Mouse (Mus musculus) stomach, postnatal 0 days (tissue): ENCODE data around the gene Raet1d. TPM values are rescaled to one million over a fixed set of nuclear protein-coding genes. Genes with fewer than 3 reads are reported as not detected.
A peak's percentile ranks its signal among the peaks of the same experiment; 100 is the strongest.
"Not testable (repeated sequence)": the region's sequence is repeated elsewhere in the genome, so short reads cannot be mapped to it uniquely, and the experiment has no call there.

Experiments used
- ATAC-seq: fragments of 200-750 bp; cut with Nextera tagmentation; 2 replicates; pipeline ENCODE4 v1.8.0; 2017; ENCODE audit not compliant: low FRiP score, low TSS enrichment
- DNase-seq: peaks from one replicate; pipeline ENCODE4 v3.0.0-alpha.2; 2016; ENCODE audit warnings: low spot score
- H3K27ac ChIP-seq: fragments of 300-500 bp; sonication (generic); replicated peaks from 2 replicates; pipeline ENCODE4 v1.5.1; 2014; ENCODE audit warnings: mild to moderate bottlenecking, control low read depth
- H3K27me3 ChIP-seq: fragments of 300-500 bp; sonication (generic); 2 replicates; pipeline ENCODE4 v1.6.1; 2014; ENCODE audit warnings: low read length; ENCODE audit not compliant: control insufficient read depth, insufficient read depth
- H3K36me3 ChIP-seq: fragments of 300-500 bp; sonication (generic); 2 replicates; pipeline ENCODE4 v1.6.1; 2014; ENCODE audit warnings: low read length, mixed read lengths; ENCODE audit not compliant: control insufficient read depth, insufficient read depth
- H3K4me1 ChIP-seq: fragments of 300-500 bp; sonication (generic); replicated peaks from 2 replicates; pipeline ENCODE4 v1.6.1; 2014; ENCODE audit warnings: antibody characterized with exemption; ENCODE audit not compliant: control insufficient read depth, insufficient read depth
- H3K4me2 ChIP-seq: fragments of 300-500 bp; sonication (generic); replicated peaks from 2 replicates; pipeline ENCODE4 v1.6.1; 2014; ENCODE audit warnings: low read depth, mild to moderate bottlenecking, control low read depth, moderate library complexity
- H3K4me3 ChIP-seq: fragments of 300-500 bp; sonication (generic); 2 replicates; pipeline ENCODE4 v1.5.1; 2014; ENCODE audit warnings: low read depth, low read length, control low read depth
- H3K9ac ChIP-seq: fragments of 300-500 bp; sonication (generic); 2 replicates; pipeline ENCODE4 v1.6.1; 2014; ENCODE audit warnings: mild to moderate bottlenecking, low read length, control low read depth, mixed read lengths
- H3K9me3 ChIP-seq: fragments of 300-500 bp; sonication (generic); 2 replicates; pipeline ENCODE4 v1.6.1; 2016; ENCODE audit warnings: low read length; ENCODE audit not compliant: control insufficient read depth
- CTCF ChIP-seq: IDR thresholded peaks from 2 replicates; pipeline ENCODE4 v1.5.1; 2016; ENCODE audit warnings: antibody characterized with exemption, low read depth, mild to moderate bottlenecking, moderate library complexity
- EP300 ChIP-seq: optimal IDR thresholded peaks from 2 replicates; pipeline ENCODE3; 2016; ENCODE audit warnings: antibody characterized with exemption
- WGBS: fragments of 180-500 bp; shearing (Covaris S2); extraction: QIAGEN DNeasy Blood & Tissue Kit; methylation state at CpG from one replicate; pipeline ENCODE4 v1.1.7; 2014; 5-methylcytosine and 5-hydroxymethylcytosine counted together
- polyA plus RNA-seq: library from polyadenylated mRNA; unstranded; fragments of >200 nt; fragmentation: Nextera tagmentation; extraction: Ambion mirVana; gene quantifications from 2 replicates; pipeline ENCODE4 v1.2.1, GENCODE M21; 2015

The Raet1d gene
- polyA plus RNA-seq: 0.97 and 1.5 TPM in 2 replicates

DNA sequence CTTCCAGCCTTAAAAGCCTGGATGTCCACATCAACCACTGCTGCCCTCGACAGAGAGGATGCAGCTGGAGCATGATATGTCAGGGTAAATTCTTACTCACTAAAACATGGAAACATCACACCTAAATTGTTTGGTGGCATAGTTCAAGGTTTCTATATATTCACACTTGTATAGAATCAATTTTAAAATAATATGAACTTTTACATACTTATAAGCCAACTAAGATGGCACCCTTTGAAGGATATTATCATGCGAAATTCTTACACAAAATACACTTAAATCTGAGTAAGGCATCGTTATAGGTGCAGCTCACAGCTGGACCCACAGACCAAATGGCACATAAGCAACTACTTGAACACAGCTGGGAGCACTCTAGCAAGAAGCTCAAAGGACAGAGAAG, at the start of gene Raet1d:
Raet1d (plus strand) TSS at position 301 of the 400 bp plus-strand sequence.
- 0 out of 2 replicates have a peak within 1 kb of the TSS, but pooled peaks have one; percentile 36 for H3K4me2 ChIP-seq
- not testable (repeated sequence) for H3K9me3 ChIP-seq, H3K36me3 ChIP-seq, DNase-seq, H3K4me3 ChIP-seq, H3K27ac ChIP-seq, ATAC-seq, H3K27me3 ChIP-seq, H3K9ac ChIP-seq, H3K4me1 ChIP-seq
- 65% methylated on average over 3 of the region's 3 CpGs for WGBS

DNA sequence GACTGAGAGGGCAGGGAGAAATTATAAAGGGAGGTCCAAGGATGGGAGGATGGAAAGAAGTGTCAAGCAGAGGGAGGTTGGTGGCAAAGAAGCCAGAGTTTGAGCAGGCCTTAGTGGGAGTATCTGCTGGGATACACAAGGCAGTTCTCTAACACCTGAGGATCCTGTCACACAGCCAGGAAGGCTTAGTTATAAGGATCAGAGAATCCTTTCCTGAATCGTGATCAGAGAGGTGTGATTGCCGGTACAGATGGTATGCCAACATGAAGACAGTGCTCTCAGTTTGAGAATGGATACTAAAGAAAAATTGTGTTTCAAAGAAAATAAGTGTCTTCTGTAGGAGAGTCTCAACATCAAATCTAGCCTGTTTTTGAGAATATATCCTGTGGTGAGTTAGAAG, 37.5 kb upstream of the Raet1d start:
- H3K9ac ChIP-seq: no peak overlapping the region
- TF ChIP-seq EP300 (no peak), CTCF (no peak)
- no peaks in the 10 kb centered on the region for H3K4me1 ChIP-seq
- ATAC-seq: no peak
- H3K36me3 ChIP-seq: no peaks in the 10 kb centered on the region
- no peak overlapping the region for H3K27ac ChIP-seq
- WGBS: 89% methylated on average over 2 of the region's 2 CpGs
- no peak for DNase-seq
- H3K4me3 ChIP-seq: no peak overlapping the region
- H3K4me2 ChIP-seq: no peak overlapping the region
- H3K9me3 ChIP-seq: no peaks in the 10 kb centered on the region
- H3K27me3 ChIP-seq: no peaks in the 10 kb centered on the region

DNA sequence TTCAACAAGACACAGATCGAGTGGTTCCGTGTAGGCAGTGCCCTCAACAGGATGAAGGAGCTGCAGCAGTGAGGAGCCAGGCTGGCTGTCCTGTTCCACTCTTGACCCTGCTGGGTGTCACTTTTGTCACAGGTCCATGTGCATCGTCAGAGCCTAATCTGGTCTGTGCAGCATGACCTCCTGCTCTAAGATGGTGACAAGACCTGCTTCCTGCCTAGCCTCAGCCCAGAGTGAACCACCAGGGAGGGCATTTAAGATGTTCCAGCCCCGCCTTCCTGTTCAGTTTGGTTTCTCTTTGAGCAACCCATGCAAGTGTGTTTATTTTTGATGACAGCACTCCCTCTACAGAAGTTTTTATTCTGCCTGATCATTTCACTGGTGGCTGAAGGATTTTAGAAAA, 14.6 kb upstream of the Raet1d start:
- not testable (repeated sequence) for H3K27me3 ChIP-seq, H3K4me2 ChIP-seq, H3K4me1 ChIP-seq, H3K27ac ChIP-seq, H3K36me3 ChIP-seq, H3K4me3 ChIP-seq, H3K9me3 ChIP-seq, H3K9ac ChIP-seq, DNase-seq, ATAC-seq
- 73% methylated on average over 4 of the region's 4 CpGs for WGBS

DNA sequence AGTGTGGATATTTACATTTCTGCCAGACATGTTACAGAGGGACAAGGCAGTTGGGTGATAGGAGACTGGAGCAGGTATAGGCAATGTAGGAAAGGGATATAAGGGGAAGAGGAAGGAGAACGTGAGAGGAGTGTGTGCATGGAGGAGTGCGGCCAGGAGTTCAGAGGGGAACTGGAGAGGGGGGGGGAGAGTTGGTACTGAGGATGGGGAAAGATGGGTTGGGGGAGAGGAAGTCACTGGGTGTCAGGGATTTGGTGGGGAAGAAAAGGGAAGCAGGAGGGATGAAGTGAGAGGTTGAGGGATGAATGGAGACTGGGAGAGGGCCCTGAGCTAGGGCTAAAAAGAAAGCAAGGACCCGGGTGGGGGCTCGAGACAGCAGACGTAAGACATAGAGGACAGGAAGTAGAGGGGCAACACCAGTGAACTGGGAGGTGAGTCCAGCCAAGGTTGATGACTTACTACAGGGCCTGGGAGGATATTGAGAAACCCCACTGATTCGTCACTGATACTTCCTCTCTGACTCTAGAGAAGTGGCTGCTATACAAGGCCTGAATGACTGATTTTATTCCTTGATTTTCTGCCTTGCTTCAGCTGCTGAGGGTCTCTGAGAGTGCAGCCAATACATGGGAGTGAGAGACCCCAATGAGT, 6.7 kb upstream of the Raet1d start:
- WGBS: 79% methylated on average over 6 of the region's 6 CpGs
- H3K27me3 ChIP-seq, H3K27ac ChIP-seq, H3K36me3 ChIP-seq, H3K9ac ChIP-seq, H3K4me1 ChIP-seq, DNase-seq, ATAC-seq, H3K4me2 ChIP-seq, H3K4me3 ChIP-seq, H3K9me3 ChIP-seq: not testable (repeated sequence)

DNA sequence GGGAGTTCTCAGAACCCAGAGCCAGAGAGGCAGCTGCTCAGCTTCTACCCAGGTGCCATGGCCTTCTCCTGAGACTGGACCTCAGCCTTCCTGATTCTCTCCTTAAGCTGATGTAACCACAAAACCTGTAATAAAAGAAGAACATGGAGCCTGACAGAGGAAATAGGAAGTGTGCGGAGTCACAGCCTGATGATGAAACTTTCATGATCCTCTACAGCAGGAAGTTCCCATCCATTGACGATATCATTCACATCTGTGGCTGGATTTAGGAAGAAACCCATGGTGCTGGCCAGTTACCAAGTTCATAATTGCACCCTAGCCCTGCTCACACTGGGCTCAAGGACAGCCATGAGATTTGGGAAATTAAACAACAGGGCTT, 6.2 kb upstream of the Raet1d start:
- H3K27ac ChIP-seq, H3K4me1 ChIP-seq, ATAC-seq, H3K4me3 ChIP-seq, H3K4me2 ChIP-seq, H3K9me3 ChIP-seq, H3K36me3 ChIP-seq, H3K27me3 ChIP-seq, DNase-seq, H3K9ac ChIP-seq: not testable (repeated sequence)
- WGBS: 65% methylated on average over 2 of the region's 2 CpGs

DNA sequence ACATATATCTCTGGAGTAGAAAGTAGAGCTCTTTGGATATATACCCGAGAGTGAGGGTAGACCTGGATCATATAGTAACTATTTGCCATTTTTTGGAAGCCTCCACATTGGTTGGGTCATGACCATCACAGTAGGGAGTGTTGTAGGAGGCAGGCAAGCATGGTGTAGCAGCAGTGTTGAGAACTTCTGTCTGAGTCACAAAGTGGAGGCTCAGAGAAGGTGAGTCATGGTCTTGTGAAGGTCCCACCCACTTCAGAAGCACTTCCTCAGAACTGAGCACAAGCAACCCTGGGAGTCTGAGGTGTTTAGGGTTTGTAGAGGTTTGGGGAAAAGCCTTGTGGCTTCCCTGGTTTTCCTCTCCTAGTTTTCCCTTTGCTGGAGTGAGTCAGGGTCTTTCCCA, 3.0 kb upstream of the Raet1d start:
- not testable (repeated sequence) for H3K9ac ChIP-seq, H3K4me1 ChIP-seq, H3K4me3 ChIP-seq, H3K36me3 ChIP-seq, H3K27ac ChIP-seq, H3K4me2 ChIP-seq, DNase-seq, H3K27me3 ChIP-seq, H3K9me3 ChIP-seq
- ATAC-seq: peak; percentile 64; the same call in 1 of the 2 replicates
- 79% methylated on average over 1 of the region's 1 CpGs for WGBS

DNA sequence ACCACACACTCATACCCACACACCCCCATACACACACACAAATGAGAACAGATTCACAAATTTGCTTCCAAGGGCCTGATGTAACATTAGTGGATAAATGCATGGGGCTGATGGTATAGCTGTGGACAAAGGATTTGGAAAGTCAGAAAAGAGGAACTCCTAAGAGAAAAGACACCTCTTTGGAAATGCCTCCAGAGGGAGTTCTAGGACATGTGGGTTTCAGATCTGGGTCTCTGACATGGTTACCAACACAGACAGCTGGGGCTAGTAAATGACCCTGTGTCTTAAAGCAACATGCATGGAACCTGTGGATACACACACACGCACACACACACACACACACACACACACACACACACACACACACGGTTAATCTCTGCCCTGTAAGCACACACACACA, 605 bp downstream of the Raet1d start:
- WGBS: 42% methylated on average over 2 of the region's 2 CpGs

DNA sequence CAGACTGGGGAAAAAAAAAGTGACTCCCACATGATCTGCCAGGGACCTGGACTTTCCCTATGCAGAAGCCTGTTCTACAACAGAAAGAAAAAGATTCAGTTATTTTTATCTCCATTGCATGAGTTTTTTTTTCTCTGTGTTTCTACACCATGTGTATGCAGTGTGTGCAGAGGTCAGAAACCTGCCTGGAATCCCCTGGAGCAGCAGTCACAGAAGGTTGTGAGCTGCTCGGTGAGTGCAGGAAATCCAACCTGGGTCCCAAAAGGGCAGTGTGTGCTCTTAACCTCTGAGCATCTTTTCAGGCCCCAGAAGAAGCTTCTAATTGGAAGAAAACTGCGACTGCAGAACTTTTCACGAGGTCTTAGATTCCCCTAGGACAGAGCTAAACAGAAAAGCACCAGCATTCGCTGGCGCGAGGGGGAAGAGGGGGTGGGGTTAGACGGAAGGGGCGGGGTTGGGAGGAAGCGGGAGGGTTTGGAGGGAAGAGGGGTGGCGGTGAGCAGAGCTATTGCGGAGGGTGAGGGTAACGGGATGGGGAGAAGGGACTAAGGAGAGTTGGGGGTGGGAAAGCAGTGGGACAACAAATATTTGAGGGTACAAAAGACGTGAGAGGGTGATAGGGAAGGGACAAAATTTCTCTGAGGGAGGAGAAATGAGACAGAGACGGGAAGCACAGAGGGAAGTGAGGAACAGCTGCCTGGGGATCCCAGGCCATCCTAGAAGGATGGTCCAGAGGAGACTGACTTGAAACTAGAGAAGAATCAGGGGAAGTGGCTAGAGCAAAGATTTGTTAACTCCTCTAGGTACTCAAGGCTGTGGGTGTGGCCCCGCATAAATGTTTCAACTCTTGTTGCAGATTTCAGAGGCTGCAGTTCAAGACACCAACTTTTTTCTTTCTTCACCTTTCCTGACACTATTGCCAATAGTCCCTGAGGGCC, 1.3 kb downstream of the Raet1d start:
- H3K4me2 ChIP-seq: peak overlapping the region; percentile 36
- not testable (repeated sequence) for H3K27me3 ChIP-seq, H3K9ac ChIP-seq, H3K36me3 ChIP-seq, H3K4me1 ChIP-seq, H3K4me3 ChIP-seq, H3K27ac ChIP-seq, H3K9me3 ChIP-seq
- ATAC-seq: peak; percentile 51; the same call in 1 of the 2 replicates
- WGBS: 3% methylated on average over 8 of the region's 15 CpGs
- DNase-seq: peak; percentile 24

More for the DNA sequence above, 605 bp downstream of the Raet1d start:
- H3K36me3 ChIP-seq, H3K27ac ChIP-seq, H3K4me1 ChIP-seq, DNase-seq, H3K4me2 ChIP-seq, ATAC-seq, H3K9ac ChIP-seq, H3K27me3 ChIP-seq, H3K9me3 ChIP-seq, H3K4me3 ChIP-seq: not testable (repeated sequence)
